Mouse (Mus musculus): Measurements from ENCODE around the gene Lep. TPM values are rescaled to one million over a fixed set of nuclear protein-coding genes. Genes with fewer than 3 reads are reported as not detected.

Lep gene
- polyA plus RNA-seq, 1 experiment from 2014 or later = not detected

DNA sequence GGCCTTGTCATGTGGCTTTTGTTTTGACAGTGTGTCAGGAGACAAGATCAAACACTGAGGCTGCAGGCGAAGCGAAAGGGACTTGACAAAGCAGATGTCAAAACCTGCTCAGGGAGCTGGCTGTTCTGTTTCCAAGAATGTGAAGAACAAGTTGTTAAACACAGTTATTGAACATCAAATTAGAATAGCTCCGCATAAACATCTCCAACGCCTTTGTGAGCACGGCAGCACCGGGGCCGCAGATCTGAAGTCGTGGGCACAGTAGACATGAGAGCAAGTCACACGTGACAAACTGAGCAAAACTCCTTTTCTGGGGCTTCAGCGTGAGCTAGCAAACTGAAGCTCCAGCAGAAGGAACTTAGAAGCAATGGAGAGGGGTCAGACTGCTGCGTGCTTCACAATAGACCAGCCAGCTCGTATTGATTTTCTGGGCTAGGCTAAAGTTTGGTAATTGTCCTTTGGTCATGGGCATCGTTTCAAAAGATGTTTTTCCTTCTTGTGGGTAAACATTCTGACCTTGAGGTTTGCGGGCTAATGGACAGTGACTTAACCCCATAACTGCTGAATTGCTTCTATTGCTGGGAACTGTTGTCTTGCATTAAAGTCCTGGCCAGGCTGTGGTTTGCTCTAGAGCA lies 39.6 kb downstream of the Lep start:
- Histone ChIP-seq H3K4me2 (no peak overlapping the region), H3K9me3 (no peaks in the 10 kb centered on the region), H3K4me3 (no peak overlapping the region), H3K27ac (replicated peaks) (no peak overlapping the region), H3K36me3 (no peaks in the 10 kb centered on the region), H3K4me1 (replicated peaks) (no peaks in the 10 kb centered on the region), H3K27me3 (no peaks in the 10 kb centered on the region), H3K9ac (no peak overlapping the region)
- no peak for ATAC-seq (ENCODE audit: low FRiP score, low read depth)
- 50% methylated on average over 14 of the region's 14 CpGs for WGBS

DNA sequence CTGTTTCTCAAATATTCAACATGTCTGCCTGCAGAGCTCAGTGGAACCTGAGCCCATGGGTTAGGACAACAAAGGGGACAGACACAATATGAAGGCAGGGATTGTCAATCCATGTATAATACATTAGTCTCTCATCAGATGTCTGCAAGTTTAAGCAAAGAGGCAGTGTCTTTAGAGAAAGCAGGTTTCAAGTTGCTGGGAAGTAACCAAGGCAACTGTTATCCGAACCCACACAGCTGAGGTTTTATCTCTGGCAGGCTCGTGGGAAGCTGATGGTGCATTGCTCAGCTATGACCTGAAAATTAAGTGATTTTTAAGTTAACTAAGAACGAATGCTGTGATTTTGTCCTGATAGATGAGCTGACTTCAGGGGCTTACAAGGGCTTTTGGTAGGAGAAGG lies 40.4 kb downstream of the Lep start:
- H3K9me3 ChIP-seq = no peaks in the 10 kb centered on the region
- H3K4me3 ChIP-seq = no peak overlapping the region
- ATAC-seq (ENCODE audit: low FRiP score, low read depth) = no peak
- 37% methylated on average over 3 of the region's 3 CpGs for WGBS
- no peaks in the 10 kb centered on the region for H3K36me3 ChIP-seq
- H3K9ac ChIP-seq = no peak overlapping the region
- no peaks in the 10 kb centered on the region for H3K4me1 ChIP-seq (replicated peaks)
- no peak overlapping the region for H3K27ac ChIP-seq (replicated peaks)
- H3K27me3 ChIP-seq = no peaks in the 10 kb centered on the region
- no peak overlapping the region for H3K4me2 ChIP-seq

DNA sequence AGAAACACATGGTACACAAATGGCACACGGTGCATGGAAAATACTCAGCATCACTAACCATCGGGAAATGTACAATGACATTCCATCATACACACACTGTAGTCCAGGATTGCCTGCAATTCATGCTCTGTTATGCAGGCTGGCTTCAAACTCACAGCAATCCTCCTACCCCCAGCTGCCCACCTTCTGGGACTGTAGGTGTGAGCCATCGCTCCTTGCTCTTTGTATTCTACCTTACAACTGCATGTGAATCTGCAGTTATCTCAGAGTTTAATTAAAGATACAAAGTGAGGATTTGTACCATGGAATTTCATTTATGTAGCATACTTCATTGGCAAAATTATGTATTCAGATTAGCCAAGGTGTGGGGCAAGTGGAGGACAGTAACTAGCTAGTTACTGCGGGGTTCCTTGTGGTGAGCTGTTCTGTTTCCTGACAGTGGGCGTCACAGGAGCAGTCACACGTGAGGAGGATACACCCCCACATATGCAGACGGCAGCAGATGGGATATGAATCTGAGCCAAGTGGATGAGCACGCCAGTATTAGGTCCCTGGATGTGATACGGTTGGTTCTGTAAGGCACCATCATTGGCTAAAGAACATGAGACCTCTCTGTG lies 41.3 kb downstream of the Lep start:
- Histone ChIP-seq H3K9ac (no peak overlapping the region), H3K27me3 (no peaks in the 10 kb centered on the region), H3K36me3 (no peaks in the 10 kb centered on the region), H3K27ac (replicated peaks) (no peak overlapping the region), H3K4me1 (replicated peaks) (no peaks in the 10 kb centered on the region), H3K4me2 (no peak overlapping the region), H3K4me3 (no peak overlapping the region), H3K9me3 (no peaks in the 10 kb centered on the region)
- 72% methylated on average over 9 of the region's 9 CpGs for WGBS
- ATAC-seq (ENCODE audit: low FRiP score, low read depth) = no peak

DNA sequence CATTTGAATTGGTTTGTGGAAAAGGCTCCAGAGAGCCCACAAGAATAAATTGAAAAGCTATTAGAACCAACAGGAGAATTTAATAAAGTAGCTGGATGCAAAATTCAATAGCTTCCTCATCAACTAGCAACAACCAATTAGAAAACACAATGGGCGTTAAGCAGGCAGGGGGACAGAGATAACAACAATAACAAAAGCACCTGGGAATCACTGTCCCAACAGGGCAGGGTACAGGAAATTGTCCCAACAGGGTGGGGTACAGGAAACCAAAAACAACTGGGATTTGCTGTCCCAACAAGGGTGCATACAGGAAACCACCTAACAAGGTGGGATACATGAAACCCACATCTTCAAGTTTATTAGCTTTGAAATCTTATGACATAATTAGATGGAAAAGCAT lies 48.4 kb downstream of the Lep start:
- H3K4me2 ChIP-seq = no peak overlapping the region
- no peaks in the 10 kb centered on the region for H3K27me3 ChIP-seq
- H3K9ac ChIP-seq = no peak overlapping the region
- 58% methylated on average over 1 of the region's 1 CpGs for WGBS
- ATAC-seq (ENCODE audit: low FRiP score, low read depth) = no peak
- 0 out of 2 replicates have a peak, but pooled peaks cover 4% of the 10 kb centered on the region for H3K9me3 ChIP-seq
- H3K4me1 ChIP-seq (replicated peaks) = no peaks in the 10 kb centered on the region
- no peak overlapping the region for H3K4me3 ChIP-seq
- H3K36me3 ChIP-seq = no peaks in the 10 kb centered on the region
- H3K27ac ChIP-seq (replicated peaks) = no peak overlapping the region

DNA sequence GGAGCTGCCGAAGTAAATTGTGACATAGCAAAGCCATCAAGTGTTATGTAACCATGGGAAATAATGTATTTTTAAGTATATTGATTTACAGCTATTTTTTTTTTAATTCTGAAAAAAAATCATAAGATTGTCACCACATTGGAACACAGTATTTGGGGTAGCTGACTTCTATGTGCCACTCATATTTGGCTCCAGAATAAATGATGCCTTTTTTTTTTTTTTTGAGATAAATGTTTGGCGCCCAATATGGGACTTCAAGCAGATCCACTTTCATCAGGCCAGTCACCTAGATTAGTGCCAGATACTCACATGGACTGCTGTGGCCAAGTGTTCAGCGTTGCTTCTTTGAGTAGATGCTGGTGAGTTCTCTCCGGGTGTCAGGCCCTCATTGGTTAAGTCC lies 51.5 kb downstream of the Lep start:
- no peaks in the 10 kb centered on the region for H3K36me3 ChIP-seq
- no peaks in the 10 kb centered on the region for H3K27me3 ChIP-seq
- H3K9ac ChIP-seq = no peak overlapping the region
- H3K4me3 ChIP-seq = no peak overlapping the region
- no peak overlapping the region for H3K27ac ChIP-seq (replicated peaks)
- no peak overlapping the region for H3K4me2 ChIP-seq
- H3K9me3 ChIP-seq = 0 out of 2 replicates have a peak, but pooled peaks cover 4% of the 10 kb centered on the region
- no peak for ATAC-seq (ENCODE audit: low FRiP score, low read depth)
- H3K4me1 ChIP-seq (replicated peaks) = no peaks in the 10 kb centered on the region
- WGBS = 93% methylated on average over 4 of the region's 4 CpGs

DNA sequence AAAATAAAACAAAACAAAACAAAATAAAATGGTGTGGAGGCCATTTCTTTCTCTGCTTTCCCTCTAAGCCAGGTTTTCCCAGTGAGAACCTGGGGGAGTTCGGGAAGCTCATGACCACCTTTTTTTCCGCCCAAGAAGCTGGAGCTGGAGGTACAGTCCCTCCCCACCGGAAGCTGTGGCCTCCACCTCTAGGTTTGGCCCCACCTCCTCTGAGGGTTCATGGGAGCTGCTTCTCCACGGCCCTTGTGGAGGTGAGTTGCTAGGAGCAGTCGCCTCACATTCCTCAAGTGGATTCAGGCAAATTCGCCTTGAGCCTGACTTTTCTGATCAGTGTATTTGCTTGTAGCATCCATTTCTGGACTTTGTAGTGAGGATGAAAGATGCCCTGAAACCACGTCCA lies 55.7 kb downstream of the Lep start:
- ATAC-seq (ENCODE audit: low FRiP score, low read depth) = no peak
- H3K27ac ChIP-seq (replicated peaks) = no peak overlapping the region
- 0 out of 2 replicates have a peak, but pooled peaks cover 4% of the 10 kb centered on the region for H3K9me3 ChIP-seq
- no peak overlapping the region for H3K9ac ChIP-seq
- H3K27me3 ChIP-seq = no peaks in the 10 kb centered on the region
- no peaks in the 10 kb centered on the region for H3K36me3 ChIP-seq
- peaks cover 5% of the 10 kb centered on the region; the same call in 1 of the 2 replicates for H3K4me1 ChIP-seq (replicated peaks)
- 75% methylated on average over 7 of the region's 7 CpGs for WGBS
- no peak overlapping the region for H3K4me3 ChIP-seq
- H3K4me2 ChIP-seq = no peak overlapping the region

DNA sequence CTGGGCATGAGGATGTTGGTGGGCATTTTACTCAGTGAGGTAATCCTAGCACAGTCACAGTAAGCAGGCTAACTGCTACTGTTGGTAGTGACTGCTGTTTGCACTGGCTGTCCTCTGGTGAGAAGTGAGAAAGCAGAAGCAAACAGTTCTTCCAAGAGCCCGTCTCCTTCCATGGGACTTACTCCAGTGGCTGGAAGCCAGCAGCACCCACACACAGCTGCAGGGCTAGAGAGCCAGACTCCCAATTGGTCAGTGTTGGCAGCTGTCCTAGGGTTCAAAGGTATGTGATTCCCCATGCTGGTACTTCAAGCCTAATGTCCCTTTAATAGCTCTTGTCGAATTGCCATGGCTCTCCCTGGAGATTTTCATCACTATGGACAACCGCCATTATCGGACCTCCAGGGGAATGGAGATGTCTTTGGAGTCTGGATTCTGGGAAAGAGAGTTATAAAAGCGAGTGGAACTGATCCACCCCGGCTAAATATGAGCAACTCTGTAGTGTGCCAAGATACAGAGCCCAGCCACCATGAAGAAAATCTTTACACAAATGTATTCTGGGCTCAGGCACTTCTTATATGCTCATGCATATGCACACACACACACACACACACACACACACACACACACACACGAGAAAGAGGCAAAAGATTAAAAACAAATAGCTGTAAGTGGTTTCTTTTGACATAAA lies 57.5 kb downstream of the Lep start:
- H3K4me1 ChIP-seq (replicated peaks) = peaks cover 5% of the 10 kb centered on the region; the same call in 1 of the 2 replicates
- ATAC-seq (ENCODE audit: low FRiP score, low read depth) = peak; percentile 89; the same call in 1 of the 2 replicates
- no peak overlapping the region for H3K4me2 ChIP-seq
- no peaks in the 10 kb centered on the region for H3K36me3 ChIP-seq
- H3K4me3 ChIP-seq = no peak overlapping the region
- no peaks in the 10 kb centered on the region for H3K27me3 ChIP-seq
- H3K27ac ChIP-seq (replicated peaks) = no peak overlapping the region
- H3K9ac ChIP-seq = no peak overlapping the region
- WGBS = 43% methylated on average over 7 of the region's 7 CpGs
- no peaks in the 10 kb centered on the region for H3K9me3 ChIP-seq

DNA sequence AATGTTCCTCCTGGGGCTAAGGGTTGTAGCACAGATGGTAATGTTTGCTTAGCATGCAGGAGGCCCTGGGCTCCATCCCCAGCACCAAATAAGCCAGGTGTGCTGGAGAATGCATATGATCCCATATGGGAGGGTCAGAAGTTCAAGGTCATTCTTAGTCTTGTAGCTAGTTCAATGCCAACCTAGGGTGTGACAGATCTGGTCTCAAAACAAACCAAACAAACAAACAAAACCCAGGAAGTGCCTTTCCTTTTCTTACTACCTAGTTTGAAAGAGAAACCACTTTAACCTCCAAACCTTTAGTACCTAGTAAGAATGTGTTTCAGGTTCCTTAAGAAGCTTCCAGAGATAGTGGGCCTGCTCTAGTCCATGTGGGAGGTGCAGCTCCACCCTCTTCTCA lies 58.2 kb downstream of the Lep start:
- ATAC-seq (ENCODE audit: low FRiP score, low read depth) = no peak
- Histone ChIP-seq H3K4me1 (replicated peaks) (peaks cover 5% of the 10 kb centered on the region; the same call in 1 of the 2 replicates), H3K4me2 (no peak overlapping the region), H3K36me3 (0 out of 2 replicates have a peak, but pooled peaks cover 4% of the 10 kb centered on the region), H3K27ac (replicated peaks) (no peak overlapping the region), H3K4me3 (no peak overlapping the region), H3K27me3 (no peaks in the 10 kb centered on the region), H3K9ac (no peak overlapping the region), H3K9me3 (no peaks in the 10 kb centered on the region)

DNA sequence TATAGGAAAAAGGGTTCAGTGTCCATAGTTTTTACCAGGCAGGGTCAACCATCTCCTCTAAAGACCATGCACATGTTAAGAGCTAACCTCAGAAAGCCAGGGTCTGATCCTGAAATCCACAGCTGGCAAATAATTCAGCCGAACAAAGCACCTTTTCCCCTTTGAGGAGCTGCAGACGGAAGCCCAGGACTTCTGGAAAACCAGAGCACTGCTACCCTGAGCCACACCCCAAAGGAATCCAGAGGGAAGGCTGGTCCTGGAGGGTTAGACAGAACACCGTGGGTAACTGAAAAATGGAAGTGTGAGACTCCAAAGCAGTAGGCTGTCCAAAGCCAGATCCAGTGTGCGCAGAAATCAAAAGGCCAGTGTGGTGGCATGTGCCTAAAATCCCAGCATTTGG lies 58.9 kb downstream of the Lep start:
- Histone ChIP-seq H3K4me2 (no peak overlapping the region), H3K4me3 (no peak overlapping the region), H3K4me1 (replicated peaks) (peaks cover 5% of the 10 kb centered on the region; the same call in 1 of the 2 replicates), H3K9ac (no peak overlapping the region), H3K36me3 (peaks cover 7% of the 10 kb centered on the region; the same call in 1 of the 2 replicates), H3K27ac (replicated peaks) (no peak overlapping the region), H3K27me3 (no peaks in the 10 kb centered on the region), H3K9me3 (no peaks in the 10 kb centered on the region)
- WGBS = 79% methylated on average over 4 of the region's 4 CpGs
- no peak for ATAC-seq (ENCODE audit: low FRiP score, low read depth)

DNA sequence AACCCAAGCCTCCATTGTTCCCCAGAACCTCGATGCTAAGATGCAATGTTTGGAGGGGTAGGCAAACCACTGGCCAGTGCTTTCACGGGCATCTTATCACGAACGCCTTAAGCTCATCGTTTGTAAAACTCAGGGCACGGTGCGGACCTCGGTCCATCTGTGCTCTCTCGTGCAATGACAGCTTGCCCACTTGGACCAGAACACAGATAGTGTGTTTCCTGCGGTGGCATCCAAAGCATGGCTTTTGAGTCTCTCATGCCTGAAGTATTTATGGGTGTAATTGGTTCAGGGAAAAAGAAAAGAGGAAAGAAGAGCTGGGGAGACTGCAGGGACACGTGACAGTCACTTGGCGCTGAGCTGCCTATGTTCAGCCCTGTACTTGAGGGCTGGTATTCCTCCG lies 60.0 kb downstream of the Lep start:
- Histone ChIP-seq H3K9me3 (no peaks in the 10 kb centered on the region), H3K36me3 (peaks cover 16% of the 10 kb centered on the region), H3K9ac (no peak overlapping the region), H3K4me3 (no peak overlapping the region), H3K27me3 (no peaks in the 10 kb centered on the region), H3K27ac (replicated peaks) (no peak overlapping the region), H3K4me1 (replicated peaks) (peaks cover 5% of the 10 kb centered on the region; the same call in 1 of the 2 replicates), H3K4me2 (no peak overlapping the region)
- 93% methylated on average over 13 of the region's 13 CpGs for WGBS
- ATAC-seq (ENCODE audit: low FRiP score, low read depth) = no peak

Data from hindbrain, embryonic 15.5 days (tissue).